8 mouse cellular contexts compared by ENCODE assay signal in genomic region chr12:109393795-109394194, GRCm38 (mm10). TPM values are rescaled to one million over a fixed set of nuclear protein-coding genes. Genes with fewer than 3 reads are reported as not detected.
A peak's percentile ranks its signal among the peaks of the same experiment; 100 is the strongest.
DNase-seq lines count a peak whose midpoint lies in the region; ATAC-seq and TF ChIP-seq lines count a peak whose summit lies in the region.

No protein-coding gene starts in this region.

- H3K27ac ChIP-seq in forebrain, embryonic 15.5 days (replicated peaks): peak overlapping the region; percentile 75
- no peak overlapping the region for H3K27ac ChIP-seq in lung, postnatal 0 days (ENCODE audit: low read length)

- no peaks in the 10 kb centered on the region for H3K27me3 ChIP-seq in G1E (ENCODE audit: insufficient read depth, low read length)
- no peaks in the 10 kb centered on the region; the same call in 1 of the 2 replicates for H3K27me3 ChIP-seq in forebrain, embryonic 15.5 days
- H3K27me3 ChIP-seq in lung, postnatal 0 days (replicated peaks; ENCODE audit: insufficient read depth, low read length): no peaks in the 10 kb centered on the region; the same call in 1 of the 2 replicates

- no peaks in the 10 kb centered on the region for H3K36me3 ChIP-seq in G1E (replicated peaks)
- no peaks in the 10 kb centered on the region for H3K36me3 ChIP-seq in forebrain, embryonic 15.5 days
- no peaks in the 10 kb centered on the region for H3K36me3 ChIP-seq in lung, postnatal 0 days (ENCODE audit: insufficient read depth, low read length)

- H3K4me2 ChIP-seq in forebrain, embryonic 15.5 days (replicated peaks): peak overlapping the region; percentile 36
- H3K4me2 ChIP-seq in lung, postnatal 0 days (replicated peaks; ENCODE audit: low read depth, low read length): no peak overlapping the region

- H3K9ac ChIP-seq in forebrain, embryonic 15.5 days (replicated peaks): 0 out of 2 replicates have a peak overlapping the region, but pooled peaks have one; percentile 21
- H3K9ac ChIP-seq in lung, postnatal 0 days (replicated peaks; ENCODE audit: low read depth): no peak overlapping the region

- TF ChIP-seq EP300 in lung, postnatal 0 days (IDR thresholded peaks at IDR 0.05): no peak

- WGBS in forebrain, embryonic 15.5 days: 5% methylated on average over 15 of the region's 15 CpGs
- WGBS in lung, postnatal 0 days: 3% methylated on average over 15 of the region's 15 CpGs

- H3K4me3 ChIP-seq in G1E (ENCODE audit: low read depth, low read length): peak overlapping the region; percentile 20; the same call in 1 of the 2 replicates
- 0 out of 2 replicates have a peak overlapping the region, but pooled peaks have one; percentile 5 for H3K4me3 ChIP-seq in forebrain, embryonic 15.5 days
- no peak overlapping the region for H3K4me3 ChIP-seq in lung, postnatal 0 days (ENCODE audit: low read depth, low read length)

- no peak for ATAC-seq in G1E (ENCODE audit: extremely low read depth, insufficient number of reproducible peaks, low FRiP score, poor library complexity, severe bottlenecking)
- peak; percentile 63 for ATAC-seq in forebrain, embryonic 15.5 days (replicated peaks)
- peak; percentile 85 for ATAC-seq in lung, postnatal 0 days

- intact Hi-C loops in heart, postnatal 25 days (cut with DNase I): loop anchor here (1.0 to 5.0 kb wide), 2 partner anchors 441 to 489 kb away; no protein-coding TSS in a partner anchor

- no peaks in the 10 kb centered on the region for H3K4me1 ChIP-seq in G1E (ENCODE audit: insufficient read depth, low read depth, low read length)
- H3K4me1 ChIP-seq in forebrain, embryonic 15.5 days: peaks cover 26% of the 10 kb centered on the region
- no peaks in the 10 kb centered on the region for H3K4me1 ChIP-seq in lung, postnatal 0 days (ENCODE audit: insufficient read depth, low read depth, low read length)

- DNase-seq in G1E (ENCODE audit: low spot score): no peak
- peak; percentile 47 to 70 for DNase-seq in cerebellum, adult 18-20 months
- DNase-seq in heart, postnatal 25 days (ENCODE audit: low spot score): peak; percentile 26
- DNase-seq in kidney, postnatal 4 days: peak; percentile 91 to 92
- peak; percentile 69 for DNase-seq in lung, postnatal 0 days (ENCODE audit: low spot score)
- DNase-seq in ovary, postnatal 10 days (ENCODE audit: low spot score): peak; percentile 75
- DNase-seq in thymus, postnatal 14 days: peak; percentile 73

- TF ChIP-seq CTCF in G1E (IDR thresholded peaks at IDR 0.05; ENCODE audit: low read depth, low read length): no peak
- peak; percentile 99 for TF ChIP-seq CTCF in lung, postnatal 0 days (IDR thresholded peaks at IDR 0.05)

- H3K9me3 ChIP-seq in G1E (replicated peaks): peaks cover 100% of the 10 kb centered on the region
- H3K9me3 ChIP-seq in forebrain, embryonic 15.5 days: no peaks in the 10 kb centered on the region
- no peaks in the 10 kb centered on the region for H3K9me3 ChIP-seq in lung, postnatal 0 days (ENCODE audit: low read length)

RNA-seq across cellular contexts. Expression of gene Dlk1, which starts 58.8 kb away (rescaled TPM):
- total RNA-seq in G1E (2014; fragmentation: Nextera tagmentation): not detected in 2 replicates
- total RNA-seq in G1E (2017): 0.76 TPM in 1 of 2 replicates, not detected in the other
- polyA plus RNA-seq in G1E (2012): not detected in 2 replicates
- 29.7 and 48.5 TPM in 2 replicates for polyA plus RNA-seq in forebrain, embryonic 15.5 days (2015; fragmentation: Nextera tagmentation; extraction: Ambion mirVana)
- total RNA-seq in heart, postnatal 25 days (2021): under 1 TPM; 0.26 to 0.61 TPM
- 176 and 364 TPM in 2 replicates for polyA plus RNA-seq in lung, postnatal 0 days (2015; fragmentation: Nextera tagmentation; extraction: Ambion mirVana)

Comparison
In these comparisons a context has a peak if more than half of its experiments do, and no peak if none do; other contexts are left out.
1. RNA of gene Dlk1, which starts 58.8 kb away (polyA plus RNA-seq): 176 to 364 TPM in lung, postnatal 0 days and 29.7 to 48.5 TPM in forebrain, embryonic 15.5 days; not detected in G1E; every median in the first group is over 10 times any median in the second.